Mouse (Mus musculus): ENCODE measurements around the gene Alkbh4.

DNA sequence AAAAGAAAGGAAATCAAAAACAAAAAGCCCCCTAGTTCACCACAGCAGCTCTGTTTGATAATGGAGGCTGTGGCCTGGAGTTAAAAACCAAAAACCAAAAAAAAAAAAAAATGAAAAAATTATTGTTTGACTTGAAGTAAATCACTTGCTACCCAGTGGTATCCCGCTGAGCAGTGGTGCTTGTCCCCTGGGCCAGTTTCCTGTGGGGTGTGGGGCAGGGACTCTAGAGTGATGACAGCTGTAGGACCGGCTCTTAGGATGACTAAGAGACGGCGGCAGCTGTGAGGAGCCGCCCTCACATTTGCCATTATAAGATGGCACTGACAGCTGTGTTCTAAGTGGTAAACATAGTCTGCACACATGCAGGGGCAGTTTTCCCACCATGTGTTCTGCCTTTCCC, 19.5 kb downstream of the Alkbh4 start:
- TF ChIP-seq POLR2A (IDR thresholded peaks at IDR 0.05; ENCODE audit: insufficient read depth, low read depth, low read length) (no peak), CTCF (IDR thresholded peaks at IDR 0.05; ENCODE audit: insufficient read depth, low read depth, low read length) (no peak)

Measured in olfactory bulb, adult 2 months (tissue).